Mouse (Mus musculus) erythroid progenitor cell, adult 5-6 weeks (primary cell): ENCODE data around the gene Smarcc1. TPM values are rescaled to one million over a fixed set of nuclear protein-coding genes. Genes with fewer than 3 reads are reported as not detected.
A peak's percentile ranks its signal among the peaks of the same experiment; 100 is the strongest.
"Not testable (repeated sequence)": the region's sequence is repeated elsewhere in the genome, so short reads cannot be mapped to it uniquely, and the experiment has no call there.

Source experiments
- ATAC-seq: replicated peaks from 2 replicates; pipeline ENCODE4 v1.8.0; 2016; ENCODE audit warnings: moderate number of reproducible peaks, mild to moderate bottlenecking, moderate TSS enrichment, inconsistent platforms; ENCODE audit not compliant: poor library complexity, low FRiP score, severe bottlenecking
- total RNA-seq, 2 experiments: library from RNA; stranded (forward) in 1 of 2; stranded (reverse) in 1 of 2; fragments of 150-400 nt in 1 of 2; fragments of 186-747, 209-891 nt in 1 of 2; gene quantifications; 2 replicates each; pipeline versions ENCODE4 v1.2.3 to v1.2.4; 2015 to 2017; ENCODE audit warnings: low replicate concordance in 2 of 2

Gene Smarcc1
- total RNA-seq, 2 experiments from 2014 or later, result 49.2 to 61.6 TPM

DNA sequence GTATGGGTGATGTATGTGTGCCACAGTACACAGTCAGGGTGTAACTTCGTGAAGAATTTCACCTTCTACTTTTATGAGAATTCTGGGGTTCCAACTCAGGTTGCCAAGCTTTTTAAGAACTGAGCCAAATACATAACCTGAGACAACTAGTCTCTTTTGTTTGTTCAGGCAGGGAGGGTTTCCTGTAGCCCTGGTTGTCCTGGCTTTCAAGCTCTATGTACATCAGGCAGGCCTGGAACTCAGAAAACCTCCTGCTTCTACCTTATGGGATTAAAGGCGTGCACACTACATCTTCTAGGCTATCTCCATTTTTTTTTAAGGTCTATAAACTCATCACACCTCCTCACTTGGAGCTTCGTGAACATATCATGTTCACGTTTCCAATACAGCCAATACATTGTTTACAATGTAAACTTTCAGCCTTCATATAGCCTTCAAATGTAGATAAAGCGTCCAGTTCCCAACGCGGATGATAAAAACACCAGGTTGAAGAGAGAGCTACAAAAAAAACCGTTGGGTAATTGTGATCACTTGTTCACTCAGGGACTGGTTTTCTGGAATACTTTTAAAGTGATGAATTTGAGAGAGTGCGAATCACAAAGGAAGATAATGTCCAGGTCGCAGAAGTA lies 13.5 kb downstream of the Smarcc1 start:
- peak; percentile 32; the same call in 1 of the 2 replicates for ATAC-seq

- peak; percentile 98 for ATAC-seq
These were observed 14.2 kb downstream of the Smarcc1 start for GRCm38 (mm10) chr9:110131525-110132197.

GRCm38 (mm10) chr9:110132201-110132605 lies 14.7 kb downstream of the Smarcc1 start:
- ATAC-seq, result no peak

- ATAC-seq, result no peak
These were observed 15.4 kb downstream of the Smarcc1 start for GRCm38 (mm10) chr9:110132921-110133320.

DNA sequence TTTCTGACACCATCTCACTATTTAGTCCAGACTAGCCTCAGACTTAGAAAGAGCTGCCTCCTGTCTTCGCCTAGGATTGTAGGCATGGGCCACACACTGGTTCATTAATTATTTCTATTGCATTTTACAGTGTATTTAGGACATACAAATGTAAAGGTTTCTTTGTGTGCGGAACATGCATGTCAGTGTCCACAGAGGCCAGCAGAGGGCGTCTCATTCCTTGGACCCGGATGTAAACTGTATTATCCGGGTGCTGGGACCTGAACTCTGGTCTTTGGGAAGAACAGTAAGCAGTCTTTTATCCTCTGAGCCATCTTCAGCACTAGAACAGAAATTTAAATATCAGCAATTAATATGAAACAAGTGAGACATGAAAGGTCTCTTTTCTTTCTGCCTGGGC lies 16.7 kb downstream of the Smarcc1 start:
- no peak for ATAC-seq

DNA sequence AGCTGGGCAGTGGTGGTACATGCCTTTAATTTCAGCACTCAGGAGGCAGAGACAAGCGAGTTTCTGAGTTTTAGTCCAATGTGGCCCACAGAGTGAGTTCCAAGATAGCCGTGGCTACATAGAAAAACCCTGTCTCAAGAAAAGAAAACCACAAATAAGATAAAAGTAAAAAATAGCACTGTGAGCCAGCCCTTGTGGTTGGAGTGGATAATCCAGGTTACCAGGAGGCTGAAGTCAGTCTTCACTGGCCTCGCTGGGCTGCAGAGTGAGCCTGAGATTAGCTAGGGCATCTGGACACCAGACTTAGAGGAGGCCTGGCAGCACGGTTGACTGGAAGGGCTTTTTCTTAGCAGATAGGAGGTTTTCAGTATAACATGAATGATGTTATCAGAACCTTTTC lies 21.6 kb downstream of the Smarcc1 start:
- no peak for ATAC-seq

GRCm38 (mm10) chr9:110142097-110142496 lies 24.6 kb downstream of the Smarcc1 start:
- ATAC-seq, result no peak

- no peak for ATAC-seq
These were observed 31.1 kb downstream of the Smarcc1 start for GRCm38 (mm10) chr9:110148598-110148997.

DNA sequence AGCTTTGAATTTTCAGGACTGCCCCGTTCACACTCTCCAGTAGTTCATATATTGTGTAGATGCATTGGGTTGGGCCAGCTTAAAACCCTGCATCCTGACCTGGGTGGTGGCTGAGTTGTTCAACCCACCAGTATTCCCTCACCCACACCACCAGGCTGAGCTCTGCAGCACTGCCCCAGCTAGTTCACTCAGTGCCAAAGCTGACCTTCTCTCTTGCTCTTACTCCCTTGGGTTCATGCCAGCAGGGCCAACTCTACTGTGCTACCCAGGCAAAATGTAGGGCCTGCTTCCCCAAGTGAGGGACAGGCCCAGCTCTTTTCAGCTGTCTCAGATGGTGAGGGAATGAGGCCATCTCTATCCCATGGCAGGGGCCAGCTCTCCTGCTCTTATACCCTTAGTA lies 41.5 kb downstream of the Smarcc1 start:
- no peak for ATAC-seq

DNA sequence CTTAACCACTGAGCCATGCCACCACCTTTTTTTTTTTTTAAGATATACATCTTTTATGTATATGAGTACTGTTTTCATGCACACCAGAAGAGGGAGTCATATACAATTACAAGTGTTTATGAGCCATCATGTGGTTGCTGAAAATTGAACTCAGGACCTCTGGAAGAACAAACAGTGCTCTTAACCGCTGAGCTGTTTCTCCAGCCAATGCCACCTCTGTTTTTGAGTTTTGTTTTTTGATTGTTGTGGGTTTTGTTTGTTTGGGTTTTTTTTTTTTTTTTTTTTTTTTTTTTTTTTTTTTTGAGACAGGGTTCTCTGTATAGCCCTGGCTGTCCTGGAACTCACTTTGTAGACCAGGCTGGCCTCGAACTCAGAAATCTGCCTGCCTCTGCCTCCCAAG lies 43.0 kb downstream of the Smarcc1 start:
- ATAC-seq, result not testable (repeated sequence)

GRCm38 (mm10) chr9:110162441-110162840 lies 44.9 kb downstream of the Smarcc1 start:
- ATAC-seq, result no peak

DNA sequence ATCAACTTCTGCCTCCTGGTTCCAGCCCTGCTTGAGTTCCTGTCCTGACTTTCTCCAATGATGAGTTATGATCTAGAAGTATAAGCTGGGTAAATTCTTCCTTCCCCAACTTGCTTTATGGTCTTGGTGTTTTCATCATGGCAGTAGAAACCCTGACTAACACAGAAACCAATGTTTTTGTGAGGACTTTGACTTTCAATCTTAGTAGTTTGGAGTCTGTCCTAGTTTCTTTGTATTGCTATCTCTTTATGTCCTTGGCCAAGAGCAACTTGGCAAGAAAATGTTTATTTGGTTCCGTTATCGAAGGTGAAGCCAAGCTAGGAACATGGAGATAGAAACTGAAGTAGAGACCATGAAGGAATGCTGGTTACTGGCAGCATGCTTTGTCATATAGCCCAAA lies 45.6 kb downstream of the Smarcc1 start:
- ATAC-seq, result no peak

- no peak for ATAC-seq
These were observed 53.4 kb downstream of the Smarcc1 start for GRCm38 (mm10) chr9:110170858-110171257.

DNA sequence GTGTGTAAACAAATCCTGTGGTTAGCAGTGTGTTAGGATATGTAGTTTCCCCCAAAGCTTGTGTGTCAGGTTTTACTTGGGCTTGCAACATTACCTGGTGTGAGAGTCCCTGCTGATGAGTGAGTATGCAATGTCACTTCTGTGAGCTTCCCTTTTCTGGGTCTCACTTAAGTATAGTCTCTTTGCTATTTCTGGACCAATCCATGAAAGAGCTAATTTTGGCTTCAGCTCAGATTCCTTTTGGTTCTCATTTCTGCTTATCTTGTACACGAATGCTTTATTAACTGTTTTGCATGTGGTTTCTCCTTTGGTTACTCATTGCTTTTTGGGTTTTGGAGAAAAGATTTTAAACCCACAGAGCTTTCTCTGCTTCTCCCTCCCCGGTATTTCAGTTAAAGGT lies 82.4 kb downstream of the Smarcc1 start:
- no peak for ATAC-seq

GRCm38 (mm10) chr9:110205526-110206404 lies 88.3 kb downstream of the Smarcc1 start:
- no peak for ATAC-seq

- no peak for ATAC-seq
These were observed 88.9 kb downstream of the Smarcc1 start for GRCm38 (mm10) chr9:110206437-110206836.

GRCm38 (mm10) chr9:110208265-110208664 lies 90.8 kb downstream of the Smarcc1 start:
- ATAC-seq, result no peak

DNA sequence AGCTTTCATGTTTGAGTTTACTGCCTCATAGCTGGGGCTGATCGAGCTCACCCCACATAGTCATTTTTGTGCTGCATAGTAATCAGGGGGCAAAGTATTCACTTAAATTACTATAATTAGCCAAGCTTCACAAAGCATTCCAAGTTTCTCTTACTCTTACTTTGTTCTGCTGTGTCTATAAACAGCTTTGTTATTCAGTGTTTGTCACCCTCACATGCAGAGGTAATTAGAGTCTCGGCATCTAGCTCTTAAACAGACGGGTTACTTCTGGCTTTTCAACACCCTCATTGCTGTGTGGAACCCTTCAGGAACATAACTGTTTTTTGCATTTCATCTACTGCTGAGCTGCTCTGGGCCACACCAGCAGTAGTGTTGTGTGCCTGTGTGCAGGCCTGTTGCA lies 91.5 kb downstream of the Smarcc1 start:
- ATAC-seq, result no peak

GRCm38 (mm10) chr9:110224273-110224672 lies 106.8 kb downstream of the Smarcc1 start:
- ATAC-seq, result no peak

DNA sequence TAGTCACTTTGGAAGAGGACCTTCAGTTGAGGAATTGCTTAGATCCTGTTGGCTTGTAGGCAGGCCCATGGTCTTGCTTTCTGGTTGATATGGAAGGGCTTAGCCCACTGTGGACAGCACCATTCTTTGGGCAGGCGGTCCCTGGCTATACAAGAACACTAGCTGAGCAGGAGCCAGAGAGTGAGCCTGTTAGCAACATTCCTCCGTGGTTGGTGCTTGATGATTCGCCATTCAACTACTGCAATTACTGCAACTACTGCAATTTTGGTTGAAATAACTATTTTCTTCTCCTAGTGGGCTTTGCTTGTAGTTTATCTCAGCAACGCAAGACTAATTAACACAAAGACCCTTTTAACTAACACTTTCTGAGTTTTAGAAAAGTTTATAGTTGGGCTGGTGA lies 108.7 kb downstream of the Smarcc1 start:
- no peak for ATAC-seq

DNA sequence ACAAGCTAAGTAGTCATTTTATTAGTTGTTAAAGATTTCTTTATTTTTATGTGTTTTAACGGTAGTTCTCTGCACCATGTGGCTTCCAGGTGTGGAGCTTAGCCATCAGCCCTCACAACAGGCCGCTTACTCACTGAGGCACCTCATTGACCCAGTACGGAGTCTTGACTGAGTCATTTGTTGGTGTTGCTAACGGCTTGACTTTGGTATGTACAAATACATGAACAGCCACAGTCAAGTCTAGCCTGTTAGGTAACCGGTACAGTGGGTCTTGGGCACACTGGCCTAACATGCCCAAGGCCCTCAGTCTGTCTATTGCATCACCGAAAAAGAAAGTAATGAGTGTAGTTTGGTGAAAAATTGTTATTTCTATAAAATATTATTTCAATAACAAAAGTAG lies 111.2 kb downstream of the Smarcc1 start:
- ATAC-seq, result no peak
